Mouse (Mus musculus) intestine, postnatal 0 days (tissue): Measurements from ENCODE around the gene Nr5a2. TPM values are rescaled to one million over a fixed set of nuclear protein-coding genes. Genes with fewer than 3 reads are reported as not detected.

Source experiments
- ATAC-seq: fragments of 200-750 bp; cut with Nextera tagmentation; 2 replicates; pipeline ENCODE4 v1.8.0; 2017; ENCODE audit warnings: mild to moderate bottlenecking, moderate TSS enrichment, moderate library complexity
- H3K27ac ChIP-seq: fragments of 300-500 bp; sonication (generic); 2 replicates; pipeline ENCODE4 v1.5.1; 2014; ENCODE audit warnings: mild to moderate bottlenecking, low read depth, low read length, moderate library complexity
- H3K27me3 ChIP-seq: fragments of 300-500 bp; sonication (generic); replicated peaks from 2 replicates; pipeline ENCODE4 v1.6.1; 2014; ENCODE audit warnings: low read length, mixed read lengths; ENCODE audit not compliant: control insufficient read depth, insufficient read depth
- H3K36me3 ChIP-seq: fragments of 300-500 bp; sonication (generic); 2 replicates; pipeline ENCODE4 v1.6.1; 2014; ENCODE audit warnings: mild to moderate bottlenecking, moderate library complexity; ENCODE audit not compliant: control insufficient read depth, insufficient read depth
- H3K4me1 ChIP-seq: fragments of 300-500 bp; sonication (generic); replicated peaks from 2 replicates; pipeline ENCODE4 v1.6.1; 2014; ENCODE audit warnings: antibody characterized with exemption, low read length, mixed read lengths; ENCODE audit not compliant: control insufficient read depth, insufficient read depth
- H3K4me2 ChIP-seq: fragments of 300-500 bp; sonication (generic); replicated peaks from 2 replicates; pipeline ENCODE4 v1.6.1; 2014; ENCODE audit warnings: low read depth, mild to moderate bottlenecking, moderate library complexity
- H3K4me3 ChIP-seq: fragments of 300-500 bp; sonication (generic); 2 replicates; pipeline ENCODE4 v1.5.1; 2014; ENCODE audit warnings: low read depth, low read length
- H3K9ac ChIP-seq: fragments of 300-500 bp; sonication (generic); 2 replicates; pipeline ENCODE4 v1.6.1; 2014; ENCODE audit warnings: mild to moderate bottlenecking, low read depth, low read length
- H3K9me3 ChIP-seq: fragments of 300-500 bp; sonication (generic); 2 replicates; pipeline ENCODE4 v1.6.1; 2016; ENCODE audit warnings: mixed run types; ENCODE audit not compliant: control insufficient read depth
- CTCF ChIP-seq: sonication (generic); IDR thresholded peaks from 2 replicates; pipeline ENCODE4 v1.5.1; 2016; ENCODE audit warnings: low read depth, mild to moderate bottlenecking, control low read depth, antibody characterized with exemption, moderate library complexity
- WGBS: fragments of 180-500 bp; shearing (Covaris S2); extraction: QIAGEN DNeasy Blood & Tissue Kit; methylation state at CpG from one replicate; pipeline ENCODE4 v1.1.7; 2014; 5-methylcytosine and 5-hydroxymethylcytosine counted together
- polyA plus RNA-seq: library from polyadenylated mRNA; unstranded; fragments of >200 nt; fragmentation: Nextera tagmentation; extraction: Ambion mirVana; gene quantifications from 2 replicates; pipeline ENCODE4 v1.2.1, GENCODE M21; 2015

Nr5a2 gene
- polyA plus RNA-seq, 1 experiment from 2014 or later = 3.9 TPM

- Histone ChIP-seq H3K27me3 (0 out of 2 replicates have a peak, but pooled peaks cover 3% of the 10 kb centered on the region), H3K4me2 (peak overlapping the region; percentile 64), H3K9ac (no peak overlapping the region), H3K27ac (peak overlapping the region; percentile 24; the same call in 1 of the 2 replicates), H3K36me3 (no peaks in the 10 kb centered on the region), H3K4me3 (peak overlapping the region; percentile 25), H3K4me1 (no peaks in the 10 kb centered on the region; the same call in 1 of the 2 replicates), H3K9me3 (no peaks in the 10 kb centered on the region)
- no peak for TF ChIP-seq CTCF
- peak; percentile 57 for ATAC-seq
- 5% methylated on average over 9 of the region's 9 CpGs for WGBS
Measured at GRCm38 (mm10) chr1:136958666-136959065, 1.6 kb downstream of the Nr5a2 start.

GRCm38 (mm10) chr1:136958185-136958584 lies 2.1 kb downstream of the Nr5a2 start:
- H3K36me3 ChIP-seq = no peaks in the 10 kb centered on the region
- H3K9ac ChIP-seq = no peak overlapping the region; the same call in 1 of the 2 replicates
- H3K27me3 ChIP-seq = 0 out of 2 replicates have a peak, but pooled peaks cover 4% of the 10 kb centered on the region
- no peaks in the 10 kb centered on the region for H3K9me3 ChIP-seq
- WGBS = 2% methylated on average over 13 of the region's 13 CpGs
- peak overlapping the region; percentile 64 for H3K4me2 ChIP-seq
- ATAC-seq = peak; percentile 14; the same call in 1 of the 2 replicates
- peak overlapping the region; percentile 77 for H3K27ac ChIP-seq
- H3K4me3 ChIP-seq = peak overlapping the region; percentile 27
- TF ChIP-seq CTCF = no peak
- H3K4me1 ChIP-seq = no peaks in the 10 kb centered on the region; the same call in 1 of the 2 replicates

- H3K27me3 ChIP-seq = 0 out of 2 replicates have a peak, but pooled peaks cover 9% of the 10 kb centered on the region
- TF ChIP-seq CTCF = no peak
- H3K4me1 ChIP-seq = no peaks in the 10 kb centered on the region; the same call in none of the 2 replicates
- peak overlapping the region; percentile 64 for H3K4me2 ChIP-seq
- H3K27ac ChIP-seq = 0 out of 2 replicates have a peak overlapping the region, but pooled peaks have one; percentile 77
- H3K4me3 ChIP-seq = peak overlapping the region; percentile 27
- H3K9ac ChIP-seq = no peak overlapping the region; the same call in 1 of the 2 replicates
- H3K9me3 ChIP-seq = no peaks in the 10 kb centered on the region
- no peaks in the 10 kb centered on the region for H3K36me3 ChIP-seq
- no peak for ATAC-seq
- 16% methylated on average over 8 of the region's 8 CpGs for WGBS
Measured at GRCm38 (mm10) chr1:136957696-136958095, 2.6 kb downstream of the Nr5a2 start.

- 33% methylated on average over 3 of the region's 3 CpGs for WGBS
- Histone ChIP-seq H3K36me3 (no peaks in the 10 kb centered on the region), H3K9ac (no peak overlapping the region), H3K27ac (no peak overlapping the region), H3K4me1 (peaks cover 3% of the 10 kb centered on the region), H3K4me3 (no peak overlapping the region), H3K4me2 (peak overlapping the region; percentile 85), H3K27me3 (0 out of 2 replicates have a peak, but pooled peaks cover 21% of the 10 kb centered on the region), H3K9me3 (no peaks in the 10 kb centered on the region)
- no peak for ATAC-seq
- TF ChIP-seq CTCF = no peak
Measured at GRCm38 (mm10) chr1:136954108-136954494, 6.1 kb downstream of the Nr5a2 start.

GRCm38 (mm10) chr1:136953444-136954107 lies 6.7 kb downstream of the Nr5a2 start:
- WGBS = 11% methylated on average over 15 of the region's 15 CpGs
- Histone ChIP-seq H3K4me1 (peaks cover 3% of the 10 kb centered on the region), H3K4me2 (peak overlapping the region; percentile 85), H3K36me3 (no peaks in the 10 kb centered on the region), H3K9ac (no peak overlapping the region), H3K4me3 (peak overlapping the region; percentile 48), H3K27me3 (0 out of 2 replicates have a peak, but pooled peaks cover 21% of the 10 kb centered on the region), H3K27ac (no peak overlapping the region), H3K9me3 (no peaks in the 10 kb centered on the region)
- no peak for TF ChIP-seq CTCF
- no peak for ATAC-seq

- Histone ChIP-seq H3K27ac (no peak overlapping the region), H3K4me2 (peak overlapping the region; percentile 85), H3K4me1 (peaks cover 3% of the 10 kb centered on the region), H3K9ac (peak overlapping the region; percentile 42; the same call in 1 of the 2 replicates), H3K36me3 (no peaks in the 10 kb centered on the region), H3K9me3 (no peaks in the 10 kb centered on the region), H3K27me3 (0 out of 2 replicates have a peak, but pooled peaks cover 21% of the 10 kb centered on the region), H3K4me3 (peak overlapping the region; percentile 48)
- ATAC-seq = no peak
- WGBS = 2% methylated on average over 39 of the region's 39 CpGs
- no peak for TF ChIP-seq CTCF
Measured at GRCm38 (mm10) chr1:136952609-136953311, 7.5 kb downstream of the Nr5a2 start.
